Mouse (Mus musculus): ENCODE results near the gene Uox. TPM values are rescaled to one million over a fixed set of nuclear protein-coding genes. Genes with fewer than 3 reads are reported as not detected.

Gene Uox
- total RNA-seq, 1 experiment from 2014 or later = not detected

DNA sequence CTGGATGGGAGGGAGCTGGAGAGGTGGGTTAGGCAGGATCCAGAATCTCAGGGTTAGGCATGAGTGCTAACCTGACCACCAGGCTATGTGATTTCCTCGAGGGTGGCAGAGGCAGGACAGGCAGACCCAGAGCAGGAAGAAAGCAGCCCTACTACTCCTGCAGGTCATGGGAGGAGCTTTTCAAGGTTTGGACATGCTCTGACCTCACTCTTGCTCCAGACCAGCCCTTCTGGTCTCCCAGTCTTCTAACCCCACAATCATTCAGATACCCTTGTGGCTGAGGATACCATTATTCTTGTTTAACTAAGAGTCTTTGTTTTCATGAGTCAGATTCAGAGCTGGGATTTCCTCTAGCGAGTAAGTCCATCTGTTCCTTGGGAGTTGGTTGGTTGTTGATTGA, 7.4 kb downstream of the Uox start:
- ATAC-seq (ENCODE audit: extremely low read depth, insufficient number of reproducible peaks, low FRiP score, poor library complexity, severe bottlenecking) = no peak

DNA sequence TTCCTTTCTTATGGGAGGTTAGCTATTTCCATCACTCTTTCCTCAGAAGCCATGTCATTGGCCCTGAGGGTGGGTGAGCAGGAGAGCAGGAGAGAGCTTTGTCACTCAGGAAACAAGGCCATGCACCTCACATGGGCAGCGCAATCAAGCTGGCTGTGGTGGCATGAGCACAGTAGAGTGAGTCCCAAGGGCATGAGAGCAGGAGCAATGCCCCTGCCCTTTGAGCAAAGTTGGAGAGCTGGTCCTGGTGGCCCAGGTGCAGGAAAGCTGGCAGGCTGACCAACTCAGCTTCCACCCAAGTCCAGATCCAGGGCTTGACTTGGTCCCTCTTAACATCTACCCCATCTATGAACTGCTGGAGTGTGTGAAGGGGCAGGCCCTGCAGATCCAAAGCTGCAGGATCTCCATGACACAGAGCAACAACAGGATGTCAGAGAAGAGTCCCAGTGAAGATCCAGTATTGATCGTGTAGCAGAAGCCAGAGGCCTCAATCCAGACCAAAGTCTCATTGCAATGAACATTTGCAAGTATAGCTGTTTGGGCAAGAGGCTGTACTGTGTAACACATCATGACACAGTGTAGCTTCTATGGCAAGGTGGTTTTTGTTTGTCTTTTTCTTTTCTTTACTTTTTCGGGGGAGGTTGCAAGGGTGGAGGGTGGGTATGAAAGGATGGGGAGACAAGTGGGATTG, 10.0 kb downstream of the Uox start:
- no peak for ATAC-seq (ENCODE audit: extremely low read depth, insufficient number of reproducible peaks, low FRiP score, poor library complexity, severe bottlenecking)

DNA sequence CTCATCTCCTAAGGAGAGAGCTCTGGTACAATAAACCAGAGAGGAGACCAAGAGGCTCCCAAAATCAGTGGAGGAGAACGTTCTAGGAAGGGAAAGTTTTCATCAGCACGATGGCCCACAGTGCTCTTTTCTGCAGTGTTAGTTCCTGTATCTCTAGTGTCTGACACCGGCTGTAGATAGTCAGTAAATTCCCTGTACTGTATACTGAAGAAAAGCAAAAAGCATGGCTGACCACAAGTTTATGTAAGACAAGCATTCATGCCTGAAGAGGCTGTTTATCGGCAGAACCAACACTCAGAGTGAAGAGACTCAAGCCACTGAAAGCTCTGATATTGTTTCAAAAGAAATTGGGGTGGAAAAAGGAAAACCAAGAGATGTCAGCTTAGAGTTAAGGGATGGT, 13.3 kb downstream of the Uox start:
- no peak for ATAC-seq (ENCODE audit: extremely low read depth, insufficient number of reproducible peaks, low FRiP score, poor library complexity, severe bottlenecking)

DNA sequence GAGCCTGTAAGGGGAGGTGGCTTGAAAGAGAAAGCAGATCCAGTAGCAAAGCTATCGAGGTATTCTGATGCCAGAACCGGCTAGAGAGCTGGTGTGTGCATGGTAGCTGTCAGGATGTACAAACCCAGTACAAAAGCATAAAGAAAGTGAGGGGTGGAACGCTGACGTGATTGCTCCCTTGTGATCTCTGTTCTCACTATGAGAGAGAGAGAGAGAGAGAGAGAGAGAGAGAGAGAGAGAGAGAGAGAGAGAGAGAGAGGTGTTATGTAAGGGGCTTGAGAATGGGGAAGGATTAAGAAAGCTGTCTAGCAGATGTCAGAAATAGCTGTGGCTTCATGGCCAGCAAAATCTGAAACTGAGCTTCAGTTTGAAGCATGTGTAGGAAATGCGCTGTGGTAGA, 13.7 kb downstream of the Uox start:
- no peak for ATAC-seq (ENCODE audit: extremely low read depth, insufficient number of reproducible peaks, low FRiP score, poor library complexity, severe bottlenecking)

DNA sequence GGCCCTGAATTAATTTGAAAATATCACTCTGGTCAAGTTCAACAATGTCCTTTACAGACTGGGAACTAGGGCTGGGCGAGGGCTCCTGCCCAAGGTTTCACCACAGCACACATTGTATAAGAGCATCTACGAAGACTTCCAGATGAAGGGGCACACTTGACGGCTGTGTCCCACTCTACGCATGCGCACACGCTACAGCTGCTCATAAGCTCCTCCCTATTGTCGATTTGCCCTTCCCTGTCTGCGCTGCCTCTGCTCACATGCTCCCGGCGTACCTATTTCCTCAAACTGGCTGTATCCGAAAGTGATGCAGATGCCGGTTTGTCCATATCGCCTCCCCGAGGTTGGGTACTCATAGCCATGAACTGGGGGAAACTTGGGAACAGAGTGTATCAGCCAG, 16.4 kb downstream of the Uox start:
- no peak for ATAC-seq (ENCODE audit: extremely low read depth, insufficient number of reproducible peaks, low FRiP score, poor library complexity, severe bottlenecking)

DNA sequence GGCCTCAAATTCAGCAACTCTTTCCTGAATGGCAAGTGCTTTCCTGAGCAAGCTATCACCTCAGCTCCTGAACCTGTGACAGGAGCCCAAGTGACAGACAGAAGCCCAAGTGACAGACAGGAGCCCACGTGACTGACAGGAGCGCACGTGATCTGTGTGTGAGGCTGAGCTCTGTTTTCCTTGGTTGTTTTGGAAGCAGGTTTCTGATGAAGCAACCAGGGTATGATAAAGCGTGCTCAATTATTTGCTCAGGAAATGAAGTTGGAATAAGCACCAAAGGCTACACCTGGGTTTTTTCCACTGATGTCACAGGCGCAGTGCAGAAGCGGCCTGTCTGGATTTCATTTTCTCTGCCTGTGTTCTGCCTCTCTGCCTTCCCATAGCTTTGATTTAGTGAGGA, 19.3 kb downstream of the Uox start:
- no peak for ATAC-seq (ENCODE audit: extremely low read depth, insufficient number of reproducible peaks, low FRiP score, poor library complexity, severe bottlenecking)

DNA sequence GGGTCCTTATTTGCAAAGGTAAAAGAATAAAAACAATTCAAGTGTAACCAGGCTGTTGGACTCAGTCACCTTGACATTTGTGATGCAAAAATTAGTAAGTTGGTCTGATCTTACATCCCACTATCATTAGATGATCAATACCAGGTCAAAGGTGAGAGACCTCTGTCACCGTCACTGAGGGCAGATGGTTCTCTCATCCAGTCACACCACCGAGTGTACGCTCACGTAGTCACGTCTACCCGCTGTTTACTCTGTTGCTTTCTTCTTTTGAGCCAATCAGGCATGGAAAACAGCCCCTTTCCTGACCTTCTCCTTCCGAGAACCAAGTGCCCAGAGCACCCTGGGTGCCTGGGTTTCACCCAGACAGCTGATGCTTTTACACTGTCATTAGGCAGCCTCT, 20.9 kb downstream of the Uox start:
- ATAC-seq (ENCODE audit: extremely low read depth, insufficient number of reproducible peaks, low FRiP score, poor library complexity, severe bottlenecking) = no peak

DNA sequence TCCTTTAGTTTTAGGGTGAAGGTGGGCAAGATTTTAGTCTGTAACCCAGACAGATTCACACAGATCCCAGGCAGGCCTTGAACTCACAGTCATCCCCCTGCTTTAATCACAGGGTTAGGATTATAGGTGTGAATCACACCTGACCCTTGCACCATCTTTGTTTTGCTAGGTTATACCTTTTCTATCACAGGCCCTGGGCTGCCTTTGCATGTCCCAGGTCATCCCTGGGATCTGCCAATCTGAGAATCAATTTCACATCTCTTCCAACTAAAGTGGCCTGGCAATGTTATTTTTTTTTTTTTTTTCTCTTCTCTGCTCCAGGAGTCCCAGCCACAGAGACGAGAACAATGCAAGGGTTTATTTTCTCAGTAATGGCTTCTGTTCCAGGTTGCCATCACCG, 21.4 kb downstream of the Uox start:
- ATAC-seq (ENCODE audit: extremely low read depth, insufficient number of reproducible peaks, low FRiP score, poor library complexity, severe bottlenecking) = no peak

DNA sequence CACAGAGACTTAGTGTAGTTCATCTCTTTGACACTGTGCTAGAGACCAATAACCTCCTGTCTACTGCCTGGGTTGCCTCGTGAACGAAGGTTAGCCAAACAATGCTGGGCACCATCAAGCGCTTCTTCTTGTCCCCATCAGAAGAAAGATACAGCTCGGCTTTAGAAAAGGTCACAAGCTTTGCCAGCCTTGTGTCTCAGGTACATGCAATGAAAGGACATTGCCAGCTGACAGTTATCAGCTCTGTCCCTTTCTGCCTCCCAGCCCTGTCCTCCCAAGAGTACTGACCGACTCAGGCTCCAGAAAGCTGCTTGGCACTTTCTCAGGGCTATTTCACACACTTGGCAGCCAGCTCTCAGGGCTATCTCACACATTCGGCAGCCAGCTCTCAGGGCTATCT, 25.2 kb downstream of the Uox start:
- ATAC-seq (ENCODE audit: extremely low read depth, insufficient number of reproducible peaks, low FRiP score, poor library complexity, severe bottlenecking) = no peak

DNA sequence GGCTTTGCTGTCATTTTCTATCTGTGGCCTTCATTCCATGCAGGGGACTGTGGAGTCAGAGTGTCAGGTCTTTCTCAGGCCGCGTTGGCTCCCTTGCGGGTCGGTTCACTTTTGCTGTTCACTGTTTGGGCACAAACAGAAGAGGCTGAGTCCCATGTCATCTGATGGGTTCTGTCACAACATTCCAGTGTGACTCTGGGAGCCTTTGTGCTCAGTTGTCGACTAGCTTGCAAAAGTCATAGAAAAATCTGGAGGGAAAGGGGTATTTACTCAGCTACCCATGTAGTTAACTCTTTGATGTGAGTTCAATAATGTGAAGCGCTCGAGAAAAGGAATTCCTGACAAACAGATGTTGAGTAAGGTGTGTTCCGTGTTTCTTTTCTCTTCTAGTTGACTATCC, 26.2 kb downstream of the Uox start:
- no peak for ATAC-seq (ENCODE audit: extremely low read depth, insufficient number of reproducible peaks, low FRiP score, poor library complexity, severe bottlenecking)

DNA sequence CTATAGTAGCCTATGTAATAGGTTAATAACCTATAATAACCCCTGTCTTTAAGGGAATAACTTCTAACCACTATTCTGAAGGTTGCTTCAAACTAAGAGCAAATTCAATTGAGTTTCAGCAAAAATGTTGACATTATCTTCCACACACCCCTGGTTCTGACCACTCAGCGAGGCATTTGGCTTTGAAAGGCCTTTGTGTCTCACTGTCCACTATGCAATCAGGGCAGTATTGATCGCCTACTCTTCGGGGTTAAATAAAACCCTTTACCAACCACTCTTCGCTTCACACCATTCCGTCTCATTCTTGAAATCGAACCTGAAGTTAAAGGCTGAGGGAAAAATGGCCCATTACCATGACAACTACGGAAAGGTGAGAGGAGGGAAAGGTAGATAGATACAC, 26.6 kb downstream of the Uox start:
- ATAC-seq (ENCODE audit: extremely low read depth, insufficient number of reproducible peaks, low FRiP score, poor library complexity, severe bottlenecking) = no peak

DNA sequence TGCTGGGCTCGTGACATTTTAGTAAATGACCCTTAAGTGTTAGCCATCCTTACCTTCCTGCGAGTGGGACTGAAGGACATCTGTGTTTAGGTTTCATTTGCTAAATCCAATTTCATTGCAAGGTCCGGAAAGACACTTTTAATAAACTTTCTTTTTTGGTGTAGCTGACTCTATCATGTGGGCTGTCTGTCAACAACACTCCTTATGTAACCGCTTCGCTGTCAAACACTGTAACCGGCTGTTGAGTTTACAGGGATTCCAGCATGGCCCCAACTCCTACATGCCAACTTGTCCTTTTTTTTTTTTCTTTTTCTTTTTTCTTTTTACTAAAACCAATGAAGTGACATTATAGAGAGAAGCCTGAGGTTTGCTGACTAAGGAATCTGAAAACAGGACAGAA, 28.2 kb downstream of the Uox start:
- no peak for ATAC-seq (ENCODE audit: extremely low read depth, insufficient number of reproducible peaks, low FRiP score, poor library complexity, severe bottlenecking)

DNA sequence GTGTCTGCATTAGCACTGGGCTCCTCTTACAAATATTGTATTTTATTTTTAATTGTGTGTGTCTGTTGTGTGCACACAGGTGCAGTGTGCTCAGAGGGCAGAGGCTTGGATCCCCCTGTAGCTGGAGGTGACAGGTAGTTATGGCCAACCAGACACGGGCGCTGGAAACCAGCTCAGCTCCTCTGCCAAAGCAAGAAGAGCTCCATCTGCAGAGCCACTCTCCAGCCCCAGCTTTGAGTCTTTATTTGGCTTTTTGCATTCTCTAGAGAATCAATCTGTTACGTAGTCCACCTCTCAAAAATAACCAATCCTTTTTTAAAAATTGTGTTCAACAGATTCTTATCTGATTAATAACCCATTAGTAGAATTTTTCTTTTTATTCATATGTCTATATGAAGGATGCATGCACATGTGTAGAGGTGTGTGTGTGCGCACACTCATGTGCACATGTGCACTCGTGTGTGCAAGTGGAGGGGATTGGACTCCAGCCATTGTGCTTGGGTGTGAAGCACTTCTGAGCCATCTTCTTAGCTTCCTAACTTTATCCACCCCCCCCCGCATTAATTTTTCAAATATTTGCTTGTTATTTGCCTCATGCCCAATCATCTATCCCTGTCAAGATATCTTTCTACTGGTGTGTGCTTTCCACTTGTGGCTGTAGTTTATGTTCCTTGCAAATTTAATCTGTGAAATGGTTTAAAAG, 29.1 kb downstream of the Uox start:
- no peak for ATAC-seq (ENCODE audit: extremely low read depth, insufficient number of reproducible peaks, low FRiP score, poor library complexity, severe bottlenecking)

DNA sequence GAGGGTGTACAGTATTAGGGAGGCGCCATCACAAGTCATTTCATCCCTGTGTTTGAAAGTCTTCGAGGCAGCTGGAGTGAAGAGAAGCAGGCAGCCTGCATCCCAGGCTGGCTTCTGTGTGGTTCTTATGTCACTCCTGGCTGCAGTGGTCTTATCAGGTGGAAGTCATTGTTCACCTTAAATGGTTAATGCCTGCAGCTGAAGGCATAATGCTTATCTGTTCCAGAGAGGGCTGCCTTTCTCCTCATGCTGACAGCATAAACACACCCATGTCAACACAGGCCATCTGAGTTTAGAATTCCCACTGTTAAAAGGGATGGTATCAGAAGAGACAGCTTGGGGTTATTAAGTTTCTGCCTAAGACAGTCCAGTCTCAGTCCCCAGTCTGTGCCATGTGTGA, 31.0 kb downstream of the Uox start:
- ATAC-seq (ENCODE audit: extremely low read depth, insufficient number of reproducible peaks, low FRiP score, poor library complexity, severe bottlenecking) = no peak

DNA sequence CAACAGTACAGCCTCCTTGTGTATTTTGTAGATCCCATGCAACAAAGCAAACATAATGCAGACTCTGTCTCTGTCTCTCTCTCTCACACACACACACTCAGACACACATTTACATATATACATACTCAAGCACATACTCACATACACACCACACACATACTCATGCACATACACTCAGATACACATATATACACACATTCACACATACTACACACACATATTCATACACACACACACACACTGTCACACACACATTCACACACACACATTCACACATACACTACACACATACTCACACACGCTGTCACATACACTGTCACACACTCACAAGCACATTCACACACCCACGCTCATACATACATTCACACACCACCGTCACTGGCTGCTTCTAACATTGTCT, 32.3 kb downstream of the Uox start:
- no peak for ATAC-seq (ENCODE audit: extremely low read depth, insufficient number of reproducible peaks, low FRiP score, poor library complexity, severe bottlenecking)

DNA sequence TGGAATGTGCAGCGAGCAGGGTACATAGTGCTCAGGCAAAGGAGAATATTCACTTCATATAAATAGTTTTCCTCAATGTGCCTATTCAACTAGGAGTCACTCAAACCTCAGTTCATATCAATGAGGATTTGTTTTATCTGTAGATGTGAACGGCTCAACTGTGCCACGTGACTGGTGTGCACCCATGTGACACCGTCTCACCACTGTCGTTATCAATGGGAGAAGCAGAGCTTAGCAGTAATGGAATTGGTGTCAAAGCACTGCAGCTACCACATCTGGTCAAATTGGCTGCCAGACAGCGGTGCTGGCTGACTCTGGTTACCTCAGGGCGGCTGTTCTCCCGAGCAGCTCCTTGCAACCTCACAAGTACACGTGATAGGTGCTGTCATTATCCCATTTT, 34.4 kb downstream of the Uox start:
- no peak for ATAC-seq (ENCODE audit: extremely low read depth, insufficient number of reproducible peaks, low FRiP score, poor library complexity, severe bottlenecking)

DNA sequence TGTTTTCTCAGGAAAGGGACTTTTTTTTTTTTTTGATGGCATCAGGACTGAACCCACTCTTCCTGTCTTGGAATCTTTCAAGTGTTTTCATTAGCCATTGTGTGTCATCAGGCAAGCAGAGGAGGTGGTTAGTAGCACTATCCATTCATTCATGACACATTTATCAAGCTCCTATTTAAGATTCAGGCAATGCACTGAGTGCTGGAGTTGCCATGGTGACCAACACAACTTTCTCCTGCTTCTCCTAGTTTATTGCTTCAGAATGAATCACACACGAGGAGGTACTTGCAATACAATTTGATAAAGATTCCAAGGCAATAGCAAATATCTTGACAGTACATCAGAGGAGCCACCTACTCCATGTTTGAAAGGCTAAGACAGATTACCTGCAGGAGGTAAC, 37.1 kb downstream of the Uox start:
- ATAC-seq (ENCODE audit: extremely low read depth, insufficient number of reproducible peaks, low FRiP score, poor library complexity, severe bottlenecking) = no peak

DNA sequence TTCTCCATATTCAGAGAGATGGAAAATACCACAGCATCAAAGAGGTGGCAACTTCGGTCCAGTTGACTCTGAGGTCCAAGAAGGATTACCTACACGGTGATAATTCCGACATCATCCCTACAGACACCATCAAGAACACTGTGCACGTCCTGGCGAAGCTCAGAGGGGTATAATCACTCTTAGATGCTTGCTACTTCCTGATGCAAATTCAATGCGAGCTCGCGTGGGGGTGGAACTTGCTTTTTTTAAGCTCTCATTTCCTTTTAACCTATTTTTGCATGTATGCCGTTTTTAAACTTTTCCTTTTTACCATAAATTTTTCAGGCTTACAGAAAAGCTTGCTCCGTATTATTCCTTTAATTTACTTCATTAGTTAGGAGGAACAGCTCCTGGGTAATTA, 40.1 kb downstream of the Uox start:
- no peak for ATAC-seq (ENCODE audit: extremely low read depth, insufficient number of reproducible peaks, low FRiP score, poor library complexity, severe bottlenecking)

DNA sequence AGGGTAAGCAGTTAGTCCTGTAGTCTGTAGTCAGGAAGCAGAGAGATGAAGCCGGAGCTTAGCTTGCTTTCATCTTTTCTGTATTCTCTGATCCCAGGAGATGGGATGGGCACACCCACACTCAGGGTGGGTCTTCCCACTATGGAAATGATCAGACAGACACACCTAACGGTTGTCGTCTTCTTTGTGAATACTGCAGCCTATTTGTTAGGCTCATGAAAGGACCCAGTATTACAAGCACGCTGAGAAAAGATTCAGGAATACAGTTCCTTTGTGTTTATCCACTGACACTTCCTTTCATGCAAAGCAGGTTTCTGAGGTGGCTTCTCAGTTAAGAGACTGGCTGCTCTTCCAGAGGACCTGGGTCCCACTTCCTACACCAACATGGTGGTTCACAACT, 41.0 kb downstream of the Uox start:
- no peak for ATAC-seq (ENCODE audit: extremely low read depth, insufficient number of reproducible peaks, low FRiP score, poor library complexity, severe bottlenecking)

DNA sequence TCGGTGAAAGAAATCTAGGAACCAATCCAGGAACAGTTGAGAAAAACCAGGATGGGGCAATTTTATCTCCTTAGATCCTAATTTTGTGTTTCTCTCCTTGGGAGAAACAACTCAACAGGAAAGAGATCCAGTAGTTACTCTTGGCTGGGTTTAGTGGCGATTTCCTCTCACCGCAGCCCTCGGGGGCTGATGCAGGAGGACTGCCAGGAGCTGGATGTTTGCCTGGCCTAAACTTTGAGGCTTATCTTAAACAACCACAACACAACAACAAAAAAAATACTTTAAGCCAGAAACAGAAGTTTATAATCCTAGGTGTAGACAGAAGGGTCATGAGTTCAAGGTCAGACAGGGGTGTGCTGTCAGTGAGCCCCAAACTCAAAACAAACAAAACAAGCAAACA, 41.6 kb downstream of the Uox start:
- ATAC-seq (ENCODE audit: extremely low read depth, insufficient number of reproducible peaks, low FRiP score, poor library complexity, severe bottlenecking) = no peak

DNA sequence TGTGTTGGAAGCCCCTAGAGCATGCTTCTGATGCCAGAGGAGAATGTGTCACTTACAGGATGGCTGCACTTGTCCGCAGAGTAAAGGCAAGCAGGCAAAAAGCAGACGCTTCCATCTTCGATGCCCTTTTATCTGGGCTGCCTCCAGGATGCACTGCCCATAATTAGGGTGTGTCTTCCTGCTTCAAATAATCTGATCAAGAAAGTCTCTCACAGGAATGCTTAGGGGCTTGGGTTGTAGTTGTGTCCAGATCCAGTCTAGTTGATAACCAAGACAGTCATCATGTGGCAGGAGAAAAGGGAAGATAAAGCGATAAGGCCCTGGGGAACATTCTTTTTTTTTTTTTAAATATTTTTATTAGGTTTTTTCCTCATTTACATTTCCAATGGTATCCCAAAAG, 45.3 kb downstream of the Uox start, which contains the start of gene Dnase2b:
TSS of gene Dnase2b (minus strand) at position 101 of the 400 bp plus-strand sequence.
- no peak for ATAC-seq (ENCODE audit: extremely low read depth, insufficient number of reproducible peaks, low FRiP score, poor library complexity, severe bottlenecking)

Measured in neutrophil, adult 5-6 weeks (primary cell).